Mouse (Mus musculus) heart, postnatal 14 days (tissue): Measurements from ENCODE around the gene Ufc1. TPM values are rescaled to one million over a fixed set of nuclear protein-coding genes. Genes with fewer than 3 reads are reported as not detected.
"Not testable (repeated sequence)": the region's sequence is repeated elsewhere in the genome, so short reads cannot be mapped to it uniquely, and the experiment has no call there.

Experiments
- DNase-seq, 2 experiments: peaks; one replicate each; pipeline ENCODE4 v3.0.0; 2021 to 2022
- intact Hi-C: fragments of 180-260 bp; cut with DNase I; formaldehyde crosslinking; loops from one replicate; pipeline ENCODE4 v1.15.1; 2025
- long read RNA-seq, 2 experiments: library from polyadenylated mRNA; stranded (forward); transcript quantifications; one replicate each; pipeline ENCODE4 v2.0.0; 2021
- total RNA-seq, 2 experiments: library from RNA; stranded (reverse); gene quantifications; 2 replicates each; pipeline ENCODE4 v1.2.3; 2021

The Ufc1 gene
- 10 to 100 TPM; 82.9 to 88.2 TPM for total RNA-seq
- long read RNA-seq, experiment 1, transcript Ufc1-201 (7 exons, 1,007 nt), result minor isoform, 24 of 74 reads
- long read RNA-seq, experiment 1, transcript Ufc1-202 (6 exons, 914 nt), result major isoform, 47 of 74 reads
- long read RNA-seq, experiment 1, partial matches to known transcripts, result 1 of 74 reads
- long read RNA-seq, experiment 1, other reads (novel, unspliced or antisense), result 2 of 74 reads
- long read RNA-seq, experiment 2, transcript Ufc1-202 (6 exons, 914 nt), result major isoform, 30 of 58 reads
- long read RNA-seq, experiment 2, transcript Ufc1-201 (7 exons, 1,007 nt), result minor isoform, 25 of 58 reads
- long read RNA-seq, experiment 2, partial matches to known transcripts, result 1 of 58 reads
- long read RNA-seq, experiment 2, other reads (novel, unspliced or antisense), result 1 of 58 reads

DNA sequence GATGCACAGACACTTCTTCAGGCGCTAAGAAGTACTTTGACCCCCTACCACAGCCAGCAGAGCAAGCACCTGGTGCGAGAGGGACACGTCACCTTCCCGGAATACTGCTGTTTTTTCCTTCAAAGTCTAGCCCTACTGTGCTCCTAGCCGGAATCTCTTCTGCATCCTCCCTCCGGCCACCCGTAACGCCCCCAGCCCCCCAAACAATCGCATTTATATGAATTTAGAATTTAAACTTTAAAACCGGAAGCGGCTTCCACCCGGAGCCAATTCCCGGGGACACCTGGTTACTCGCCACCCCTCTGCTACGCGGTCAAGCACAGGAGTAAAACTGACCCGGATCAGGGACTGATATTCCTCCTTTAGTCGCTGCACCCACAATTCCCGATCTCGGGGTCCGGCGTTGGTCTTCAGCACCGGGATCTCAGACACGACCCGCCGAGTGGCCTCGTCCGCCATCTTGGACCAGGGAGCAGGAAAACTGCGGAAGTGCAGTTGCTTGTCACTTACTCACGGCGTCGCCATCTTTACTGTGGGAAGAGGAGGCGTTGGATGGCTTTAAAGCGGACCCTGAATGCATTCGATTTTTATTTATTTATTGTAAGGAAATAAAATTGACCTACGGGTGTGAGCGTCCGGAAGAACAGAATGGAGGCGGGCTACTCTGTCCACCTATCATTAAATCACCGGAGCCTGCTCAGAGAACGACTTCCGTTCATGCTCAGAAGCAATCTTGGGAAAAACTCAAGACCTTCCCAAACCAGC lies at the start of gene Ufc1:
TSS of gene Ufc1 (minus strand) at position 727 of the 765 bp plus-strand sequence.
- intact Hi-C loops, result no loop called here
- DNase-seq, result peak; percentile 79 to 81

DNA sequence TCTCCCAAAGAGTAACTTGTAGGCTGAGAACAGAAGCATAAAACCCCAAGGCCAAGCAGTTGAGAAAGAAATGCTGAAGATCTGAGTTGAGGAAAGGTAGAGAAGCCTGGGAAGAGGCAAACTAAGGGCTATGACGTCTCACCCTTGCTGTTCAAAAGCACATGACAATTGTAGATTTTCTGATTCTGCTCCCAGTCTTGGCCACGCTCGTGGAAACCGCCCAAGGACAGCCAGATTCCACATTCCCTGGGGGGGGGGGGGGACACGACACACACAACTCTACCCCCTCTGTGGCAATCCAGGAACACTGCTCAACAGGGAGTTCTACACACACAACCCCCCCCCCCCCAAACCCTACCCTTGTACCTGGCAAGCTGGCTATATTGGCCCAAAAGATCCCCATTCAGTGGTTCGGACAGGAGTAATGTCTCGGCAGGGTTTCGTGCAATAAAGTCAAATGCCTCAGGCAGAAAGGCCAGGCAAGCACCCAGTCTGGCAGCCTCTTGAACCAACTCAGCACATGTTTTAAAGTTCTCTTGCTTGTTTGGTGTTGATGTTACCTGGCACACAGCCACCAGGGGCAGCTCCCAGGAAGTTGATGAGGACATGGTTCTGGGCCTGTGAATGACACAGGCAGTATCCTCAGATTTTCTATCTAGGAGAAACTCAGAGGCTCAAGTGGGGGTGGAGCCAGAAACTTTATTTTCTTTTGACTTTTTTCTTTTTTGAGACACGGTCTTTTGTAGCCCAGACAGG lies 49.3 kb upstream of the Ufc1 start:
- intact Hi-C loops, result loop anchor here (1.0 kb wide), 1 partner anchor 11 kb away; no protein-coding TSS in a partner anchor
- DNase-seq, result peak; percentile 37 to 38

DNA sequence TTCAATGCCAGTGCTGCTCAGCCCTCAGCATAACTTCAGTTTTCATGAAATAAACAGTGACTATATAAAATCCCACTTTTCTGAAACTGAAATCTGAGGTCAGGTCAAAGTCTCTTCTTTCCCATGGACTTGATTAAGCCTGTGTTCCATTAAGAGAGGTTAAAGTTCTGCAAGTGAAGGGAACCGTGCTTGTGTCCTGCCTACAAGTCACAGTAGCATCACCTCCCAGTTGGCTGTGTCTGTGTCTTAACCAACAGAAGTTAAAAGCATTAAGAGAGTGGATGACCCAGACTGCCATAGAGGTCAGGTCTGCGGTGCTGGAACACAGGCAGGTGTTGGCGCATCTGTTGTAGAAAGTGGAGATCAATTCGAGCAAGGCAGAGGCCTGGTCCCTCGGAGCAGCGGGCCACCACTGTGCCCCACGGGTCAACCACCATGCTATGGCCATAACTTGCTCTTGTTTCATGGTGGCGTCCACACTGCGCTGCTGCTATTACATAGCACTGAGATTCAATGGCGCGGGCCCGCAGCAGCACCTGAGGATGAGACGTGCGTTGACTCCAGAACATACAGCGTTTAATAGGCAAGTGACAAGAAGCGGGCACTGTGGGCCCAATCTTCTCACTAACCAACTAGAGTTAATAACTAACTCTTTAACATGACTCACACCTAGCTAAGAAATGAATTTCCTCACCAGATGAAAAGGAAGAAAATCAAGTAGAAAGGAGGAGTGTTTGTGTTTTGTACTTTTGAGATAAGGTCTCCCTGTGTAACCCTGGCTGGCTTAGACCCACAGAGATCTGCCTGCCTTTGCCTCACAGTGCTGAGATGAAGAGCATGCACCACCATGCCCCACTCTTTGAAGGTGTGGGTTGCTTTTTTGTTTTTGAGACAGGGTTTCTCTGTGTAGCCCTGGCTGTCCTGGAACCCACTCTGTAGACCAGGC lies 47.7 kb upstream of the Ufc1 start:
- intact Hi-C loops, result loop anchor here (1.0 kb wide), 1 partner anchor 9 kb away; no protein-coding TSS in a partner anchor
- DNase-seq, result no peak

DNA sequence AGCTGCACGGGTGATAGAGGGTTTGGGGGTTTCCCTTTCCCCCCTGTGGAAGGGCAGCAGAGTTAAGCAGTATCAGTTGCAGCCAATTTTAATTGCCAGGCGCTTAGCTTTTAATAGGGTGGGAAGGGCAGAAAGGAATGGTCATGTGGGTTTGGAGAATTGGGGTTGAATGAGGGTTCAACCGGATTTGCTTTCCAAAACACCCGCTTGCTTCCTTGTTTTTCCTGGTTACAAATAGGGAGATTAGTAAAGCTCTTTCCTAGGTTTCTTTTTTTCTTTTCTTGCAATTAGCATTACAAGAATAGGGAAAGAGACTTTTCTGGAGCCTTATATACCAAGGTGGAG lies 35.4 kb upstream of the Ufc1 start:
- intact Hi-C loops, result no loop called here
- DNase-seq, result no peak

DNA sequence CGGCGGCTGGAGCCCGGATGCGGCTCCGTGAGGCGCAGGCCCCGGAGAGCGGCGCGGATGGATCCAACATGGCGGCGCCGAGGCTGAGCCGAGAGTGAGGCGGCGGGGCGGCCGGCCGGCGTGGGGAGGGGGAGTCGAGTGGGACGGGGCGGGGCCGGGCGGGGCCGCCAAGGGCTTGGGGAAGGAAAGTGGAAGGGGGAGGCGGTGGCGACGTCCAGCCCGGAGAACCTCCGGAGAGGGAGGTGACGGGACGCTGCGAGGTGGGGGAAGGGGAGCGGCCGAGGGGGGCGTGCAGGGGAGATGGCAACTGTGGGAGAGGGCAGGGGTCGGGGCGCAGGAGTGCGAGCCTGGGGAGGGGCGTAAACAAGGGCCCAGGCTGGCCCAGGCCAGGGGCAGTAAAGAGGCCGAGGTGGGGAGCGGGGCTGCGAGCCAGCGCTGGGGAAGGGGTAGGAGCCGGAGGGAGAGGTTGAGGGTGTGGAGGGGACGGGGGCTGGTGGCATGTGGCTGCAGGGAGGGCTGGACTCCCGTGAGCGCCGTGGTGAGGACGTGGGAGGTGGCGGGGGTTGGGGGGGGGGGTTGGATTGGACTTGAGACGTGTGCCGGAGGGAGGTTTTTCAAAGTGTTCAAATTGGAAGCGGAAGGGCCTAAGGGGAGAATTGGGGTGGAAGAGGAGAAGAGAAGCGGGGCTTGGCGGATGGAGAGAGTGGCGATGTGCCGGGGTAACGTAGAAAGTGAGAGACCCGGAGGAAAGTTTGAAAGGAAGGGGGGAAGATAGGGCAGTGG lies 34.8 kb upstream of the Ufc1 start:
- peak; percentile 82 to 88 for DNase-seq
- intact Hi-C loops, result loop anchor here (2.0 kb wide), 1 partner anchor 17 kb away; no protein-coding TSS in a partner anchor

DNA sequence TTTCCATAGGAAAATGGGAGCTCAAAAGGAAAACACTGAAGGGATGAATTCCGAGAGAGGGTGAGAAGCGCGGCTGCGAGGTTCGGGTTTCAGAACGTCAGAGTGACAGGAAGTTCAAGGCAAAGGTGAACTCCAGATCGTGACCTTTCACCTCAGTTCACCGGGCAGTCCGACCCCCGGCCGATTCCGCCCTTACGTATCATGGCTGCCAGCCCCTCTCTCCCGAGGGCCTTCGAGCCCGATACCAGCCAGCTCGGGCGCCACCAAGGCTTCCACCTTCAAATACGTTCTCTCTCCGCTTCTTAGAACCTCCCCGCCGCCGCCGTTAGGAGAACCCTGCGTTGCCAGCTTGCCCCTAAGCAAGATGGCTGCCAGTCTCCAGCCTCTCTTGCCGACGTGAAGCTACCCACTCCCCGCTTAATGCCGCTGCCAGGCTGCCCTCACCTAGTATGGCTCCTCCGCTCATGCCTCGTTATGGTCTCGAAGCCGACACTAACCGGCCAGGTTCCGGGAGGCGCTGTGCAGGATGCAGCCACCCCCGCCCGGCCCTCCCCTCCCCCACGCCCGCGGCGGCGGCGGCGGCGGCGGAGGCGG lies 34.1 kb upstream of the Ufc1 start, which contains the start of gene Dedd:
TSS of gene Dedd (plus strand) at position 307 of the 594 bp plus-strand sequence.
- DNase-seq, result peak; percentile 88 to 89
- intact Hi-C loops, result loop anchor here (2.0 kb wide), 1 partner anchor 18 kb away; no protein-coding TSS in a partner anchor

DNA sequence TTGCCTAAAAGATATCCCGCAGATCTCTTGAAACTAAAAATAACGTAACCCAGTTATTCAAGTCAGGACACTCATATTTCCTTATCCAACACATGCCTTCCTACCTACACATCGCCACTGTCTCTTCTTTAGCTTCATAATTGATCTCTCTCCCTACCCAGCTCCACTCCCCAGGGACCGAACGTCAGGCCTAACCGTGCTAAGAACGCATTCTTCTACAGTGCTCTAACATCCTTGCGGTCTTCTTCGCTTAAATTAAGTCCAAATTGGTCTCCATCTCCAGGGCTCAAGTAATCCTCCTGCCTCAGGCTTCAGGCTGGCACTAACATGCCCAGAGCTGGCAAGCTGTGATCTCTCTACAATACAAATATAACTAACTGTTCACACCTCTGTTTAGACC lies 33.4 kb upstream of the Ufc1 start:
- intact Hi-C loops, result loop anchor here (2.0 kb wide), 1 partner anchor 19 kb away; no protein-coding TSS in a partner anchor
- peak in 1 of 2 experiments; percentile 5 for DNase-seq

DNA sequence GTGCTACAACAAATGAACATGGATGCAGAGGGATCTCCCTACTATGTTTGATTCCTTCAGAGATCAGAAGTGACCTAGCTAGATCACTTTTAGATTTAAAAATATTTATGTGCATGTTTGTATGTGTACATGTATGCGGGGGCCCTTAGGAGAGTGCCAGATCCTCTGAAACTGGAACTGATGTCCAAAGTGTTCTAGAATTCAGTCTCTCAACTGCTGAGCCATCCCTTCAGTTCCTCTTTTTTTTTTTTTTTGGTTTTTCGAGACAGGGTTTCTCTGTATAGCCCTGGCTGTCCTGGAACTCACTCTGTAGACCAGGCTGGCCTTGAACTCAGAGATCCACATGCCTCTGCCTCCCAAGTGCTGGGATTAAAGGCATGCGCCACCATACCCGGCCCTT lies 31.8 kb upstream of the Ufc1 start:
- DNase-seq, intact Hi-C loops: not testable (repeated sequence)

DNA sequence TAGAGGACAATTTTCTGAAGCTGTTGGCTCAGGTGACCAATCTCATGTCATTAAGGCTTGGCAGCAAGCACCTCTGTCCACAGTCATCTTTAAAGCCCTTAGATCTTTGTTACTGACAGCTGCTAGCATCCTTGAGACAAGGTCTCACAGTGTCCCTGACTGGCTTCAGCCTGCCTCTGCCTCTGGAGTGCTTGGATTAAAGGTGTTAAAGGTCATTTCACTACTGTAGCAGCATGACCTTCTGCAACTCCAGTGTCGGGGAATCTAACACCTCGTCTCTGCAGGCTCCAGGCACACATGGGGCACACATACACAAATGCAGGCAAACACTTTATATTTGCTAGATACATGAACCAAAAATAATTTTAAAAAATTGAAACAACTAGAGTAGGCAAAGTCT lies 30.7 kb upstream of the Ufc1 start:
- DNase-seq, result no peak
- intact Hi-C loops, result no loop called here

DNA sequence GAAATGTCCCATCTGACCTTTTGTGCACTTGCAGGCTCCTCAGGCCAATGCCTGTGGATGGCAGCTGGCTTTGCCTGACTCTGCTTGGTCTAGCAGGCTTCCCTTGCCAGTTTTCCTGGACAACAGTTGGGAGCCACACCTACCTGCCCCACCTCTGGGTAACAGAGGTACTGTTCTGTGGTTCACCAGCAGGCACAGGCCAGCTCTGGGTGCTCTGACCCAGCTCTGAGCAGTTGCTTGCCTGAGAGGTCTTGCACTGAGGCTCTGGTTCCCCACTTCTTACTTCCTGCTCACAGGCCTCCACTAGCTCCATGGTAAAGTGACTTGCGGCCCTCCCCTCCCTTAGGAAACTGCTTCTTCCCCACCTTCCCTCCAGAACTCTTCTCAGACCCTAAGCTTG lies 27.2 kb upstream of the Ufc1 start:
- DNase-seq, result no peak
- intact Hi-C loops, result loop anchor here (2.0 kb wide), 1 partner anchor 33 kb away; no protein-coding TSS in a partner anchor

DNA sequence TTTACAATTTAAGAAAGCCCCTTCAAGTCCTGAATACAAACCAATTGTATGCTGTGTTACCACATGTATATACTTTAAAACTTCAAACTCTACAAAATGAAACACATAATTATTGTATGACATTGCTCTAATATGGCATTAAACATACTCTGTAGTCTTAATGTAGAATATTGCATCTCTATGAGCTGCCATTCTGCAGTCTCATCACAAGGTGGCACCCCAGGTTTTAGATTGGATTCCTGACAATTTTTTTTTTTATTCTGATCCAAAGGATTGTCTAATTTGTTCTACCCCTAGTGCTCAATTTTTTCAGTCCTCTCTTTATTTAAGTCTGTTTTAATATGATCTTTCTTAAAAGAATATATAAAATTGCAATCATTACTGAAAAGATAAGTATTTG lies 26.6 kb upstream of the Ufc1 start:
- DNase-seq, result peak in 1 of 2 experiments; percentile 38
- intact Hi-C loops, result no loop called here

DNA sequence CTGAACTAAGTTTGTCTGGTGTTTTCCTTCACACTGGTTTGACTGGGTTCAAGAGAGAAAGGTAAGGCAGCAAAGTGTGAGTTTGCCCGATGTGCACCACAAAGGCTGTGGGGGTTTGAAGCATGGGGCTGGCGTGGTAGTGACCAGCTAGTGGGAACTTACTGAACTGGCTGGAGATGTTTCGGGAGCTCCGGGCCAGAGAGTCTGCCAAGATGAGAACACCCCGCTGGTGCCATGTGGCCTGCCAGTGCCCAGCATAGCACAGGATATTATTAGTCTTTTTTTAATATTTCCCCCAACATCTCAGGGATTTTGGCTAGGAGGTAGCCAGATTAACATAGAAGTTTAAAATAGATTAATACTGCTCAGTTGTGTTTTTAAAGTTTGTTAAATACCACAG lies 25.3 kb upstream of the Ufc1 start:
- intact Hi-C loops, result no loop called here
- DNase-seq, result no peak

DNA sequence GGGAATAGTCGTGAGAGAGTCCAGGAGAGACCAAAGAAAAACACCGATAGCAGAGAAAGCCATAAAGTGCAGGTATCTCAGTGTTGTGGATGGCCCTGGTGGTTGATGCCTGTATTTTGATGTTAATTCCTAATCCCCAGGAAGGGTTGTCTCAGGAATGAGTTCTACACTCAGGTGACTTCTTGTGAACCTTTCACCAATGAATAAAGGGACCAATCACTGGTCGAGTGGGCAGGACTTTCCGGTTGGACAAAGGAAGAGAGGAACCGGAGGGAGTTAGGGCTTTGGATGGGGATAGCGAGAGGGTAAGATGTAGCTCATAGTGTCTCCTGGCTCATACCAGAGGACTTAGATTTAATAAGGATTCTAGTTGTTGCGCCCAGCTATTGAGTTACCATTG lies 24.9 kb upstream of the Ufc1 start:
- no peak for DNase-seq
- intact Hi-C loops, result no loop called here

DNA sequence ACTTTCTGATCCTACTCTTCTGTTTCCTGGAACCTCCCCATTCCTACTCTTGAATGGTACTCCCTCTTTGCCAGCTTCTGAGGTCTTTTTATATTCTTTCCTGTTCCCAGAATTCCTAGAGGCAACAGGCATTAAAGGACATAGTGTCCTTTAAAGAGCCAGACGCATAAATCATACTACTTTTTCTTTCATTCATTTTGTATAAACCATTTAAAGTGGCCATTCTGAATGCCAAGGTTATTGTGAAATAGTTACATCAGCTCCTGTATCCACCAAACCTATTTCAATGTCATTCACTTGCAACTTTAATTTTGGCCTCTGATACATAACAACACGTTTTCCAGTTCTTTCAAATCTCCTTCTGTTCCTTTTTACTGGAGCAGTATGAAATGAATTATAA lies 14.5 kb upstream of the Ufc1 start:
- no peak for DNase-seq
- intact Hi-C loops, result no loop called here

DNA sequence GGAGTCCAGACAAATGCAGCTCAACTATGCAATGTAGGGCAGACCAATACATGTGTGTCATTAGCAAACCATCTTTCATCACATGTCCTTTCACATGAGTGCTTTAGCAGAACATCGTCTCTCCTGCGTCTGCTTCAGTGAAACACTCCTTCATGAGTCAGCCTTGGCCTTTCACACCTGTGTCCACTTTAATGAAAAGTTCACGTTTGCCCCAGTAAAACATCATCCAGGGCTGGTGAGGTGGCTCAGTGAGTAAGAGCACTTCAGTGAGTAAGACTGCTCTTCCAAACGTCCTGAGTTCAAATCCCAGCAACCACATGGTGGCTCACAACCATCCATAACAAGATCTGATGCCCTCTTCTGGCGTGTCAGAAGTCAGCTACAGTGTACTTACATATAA lies 11.3 kb upstream of the Ufc1 start:
- DNase-seq, intact Hi-C loops: not testable (repeated sequence)

DNA sequence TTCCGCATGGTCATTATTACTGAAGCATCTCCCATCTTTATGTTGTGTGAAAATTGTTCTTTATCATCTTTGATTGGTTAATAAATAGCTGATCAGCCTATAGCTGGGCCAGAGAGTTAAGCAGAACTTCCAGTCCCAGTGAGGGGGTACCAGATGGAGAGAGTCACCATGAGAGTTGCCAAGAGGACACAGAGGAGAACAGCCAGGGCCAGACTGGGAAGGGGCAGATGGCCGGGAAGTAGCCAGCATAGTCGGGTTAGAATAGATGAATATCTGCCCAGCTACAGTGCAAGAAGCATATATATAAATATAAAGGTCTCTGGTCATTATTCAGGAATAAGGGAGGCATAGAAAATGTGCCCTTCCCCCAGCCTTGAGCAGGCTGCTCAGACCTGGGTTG lies 3.4 kb upstream of the Ufc1 start:
- no peak for DNase-seq
- intact Hi-C loops, result no loop called here

DNA sequence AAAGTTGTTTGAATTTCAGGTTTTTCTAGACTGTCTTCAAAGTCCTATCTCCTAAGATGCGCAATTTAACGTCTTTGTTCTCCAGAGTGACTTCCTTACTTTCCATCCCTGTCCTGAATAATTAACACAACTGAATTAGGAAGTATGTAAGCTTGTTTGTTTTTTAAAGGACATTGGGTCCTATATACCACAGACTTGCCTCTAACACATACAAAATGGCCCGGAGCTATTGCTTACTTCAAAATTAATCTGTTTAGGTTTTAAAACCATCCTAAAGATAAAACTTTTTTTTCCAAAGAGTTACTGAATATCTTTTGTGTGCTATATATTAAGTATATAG lies 209 bp upstream of the Ufc1 start:
- DNase-seq, result no peak
- intact Hi-C loops, result no loop called here

DNA sequence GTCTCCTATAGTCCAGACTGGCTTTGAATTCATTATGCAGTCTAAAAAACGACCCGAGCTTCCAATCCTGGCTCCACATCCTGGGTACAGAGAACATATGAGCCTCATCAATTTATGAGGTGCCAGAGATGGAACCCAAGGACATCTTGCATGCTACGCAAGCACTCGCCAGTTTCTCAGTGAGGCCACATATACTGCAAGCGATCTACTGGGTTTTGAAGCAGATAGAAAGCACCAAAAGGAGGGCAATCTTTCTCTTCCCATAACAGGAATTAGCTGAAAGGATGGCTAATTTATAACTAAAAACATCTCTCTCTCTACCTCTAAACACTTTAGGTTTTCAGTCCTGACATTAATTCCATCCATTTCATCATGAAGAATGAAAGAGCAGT lies 922 bp downstream of the Ufc1 start:
- intact Hi-C loops, result no loop called here

DNA sequence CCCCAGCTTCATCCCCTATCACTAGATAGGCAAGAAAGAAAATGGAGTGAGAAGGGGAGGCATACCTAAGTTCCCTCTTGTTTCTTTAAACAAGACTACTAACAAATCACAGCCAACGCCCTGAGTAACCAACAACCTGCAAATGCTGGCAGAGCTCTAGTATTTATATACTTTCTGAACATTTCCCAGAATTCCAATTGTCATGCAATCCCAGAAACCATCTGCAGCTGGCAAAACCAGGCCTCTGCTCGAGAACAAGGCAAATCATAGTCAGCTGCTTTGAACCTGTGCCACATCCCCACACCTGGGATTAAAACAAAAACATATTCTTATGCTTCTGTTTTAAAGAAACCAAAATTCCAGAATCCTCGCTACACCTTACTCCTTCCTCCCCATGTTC lies 1.5 kb downstream of the Ufc1 start:
- intact Hi-C loops, result no loop called here
- DNase-seq, result no peak

More for the DNA sequence above, 922 bp downstream of the Ufc1 start:
- DNase-seq, result no peak
